Mouse (Mus musculus) limb, embryonic 14.5 days (tissue): ENCODE data around the gene Gfpt1. TPM values are rescaled to one million over a fixed set of nuclear protein-coding genes. Genes with fewer than 3 reads are reported as not detected.
A peak's percentile ranks its signal among the peaks of the same experiment; 100 is the strongest.

Experiments
- ATAC-seq: fragments of 200-750 bp; cut with Nextera tagmentation; 2 replicates; pipeline ENCODE4 v1.8.0; 2017; ENCODE audit warnings: low read depth, moderate number of reproducible peaks, moderate TSS enrichment; ENCODE audit not compliant: low FRiP score
- DNase-seq: peaks from one replicate; pipeline ENCODE4 v3.0.0-alpha.2; 2015; ENCODE audit warnings: low spot score
- H3K27ac ChIP-seq: fragments of 300-500 bp; sonication (generic); replicated peaks from 2 replicates; pipeline ENCODE4 v1.5.1; 2014; ENCODE audit warnings: low read depth, mild to moderate bottlenecking, low read length, moderate library complexity, mixed read lengths
- H3K27me3 ChIP-seq: fragments of 300-500 bp; sonication (generic); 2 replicates; pipeline ENCODE4 v1.6.1; 2014; ENCODE audit warnings: low read length, mixed read lengths; ENCODE audit not compliant: control insufficient read depth, insufficient read depth
- H3K36me3 ChIP-seq: fragments of 300-500 bp; sonication (generic); 2 replicates; pipeline ENCODE4 v1.6.1; 2014; ENCODE audit warnings: mild to moderate bottlenecking, low read length, moderate library complexity, mixed read lengths; ENCODE audit not compliant: control insufficient read depth, insufficient read depth
- H3K4me1 ChIP-seq: fragments of 300-500 bp; sonication (generic); 2 replicates; pipeline ENCODE4 v1.6.1; 2014; ENCODE audit warnings: antibody characterized with exemption, low read length, mixed read lengths; ENCODE audit not compliant: control insufficient read depth, insufficient read depth
- H3K4me2 ChIP-seq: fragments of 300-500 bp; sonication (generic); replicated peaks from 2 replicates; pipeline ENCODE4 v1.6.1; 2014; ENCODE audit warnings: low read depth, mild to moderate bottlenecking, low read length, moderate library complexity; ENCODE audit not compliant: severe bottlenecking
- H3K4me3 ChIP-seq: fragments of 300-500 bp; sonication (generic); replicated peaks from 2 replicates; pipeline ENCODE4 v1.5.1; 2014; ENCODE audit warnings: low read length
- H3K9ac ChIP-seq: fragments of 300-500 bp; sonication (generic); 2 replicates; pipeline ENCODE4 v1.6.1; 2014; ENCODE audit warnings: mild to moderate bottlenecking, low read depth, low read length, moderate library complexity; ENCODE audit not compliant: severe bottlenecking
- H3K9me3 ChIP-seq: fragments of 300-500 bp; sonication (generic); 2 replicates; pipeline ENCODE4 v1.6.1; 2016; ENCODE audit warnings: low read length; ENCODE audit not compliant: control insufficient read depth
- POLR2A ChIP-seq: fragments of 200-500 bp; IDR thresholded peaks from 2 replicates; pipeline ENCODE4 v1.8.0; 2012; ENCODE audit warnings: inconsistent platforms, mild to moderate bottlenecking, moderate library complexity, borderline replicate concordance; ENCODE audit not compliant: insufficient read depth, insufficient read length; ENCODE audit errors: extremely low read depth
- WGBS: fragments of 180-500 bp; shearing (Covaris S2); extraction: QIAGEN DNeasy Blood & Tissue Kit; methylation state at CpG from one replicate; pipeline ENCODE4 v1.1.7; 2014; 5-methylcytosine and 5-hydroxymethylcytosine counted together
- polyA plus RNA-seq, 2 experiments: library from polyadenylated mRNA; depleted of rRNA in 1 of 2; stranded (reverse) in 1 of 2; unstranded in 1 of 2; fragments of >200 nt; fragmentation: Nextera tagmentation in 1 of 2; extraction: Ambion mirVana in 1 of 2; gene quantifications; 2 replicates each; pipeline versions ENCODE4 v1.2.1 to v1.2.3; 2012 to 2014

Gene Gfpt1
- polyA plus RNA-seq (2012; rRNA removed) (35.8 and 37.7 TPM in 2 replicates), polyA plus RNA-seq (2014; fragmentation: Nextera tagmentation; extraction: Ambion mirVana) (21.5 and 22.7 TPM in 2 replicates)

- Histone ChIP-seq H3K9me3 (no peaks in the 10 kb centered on the region), H3K36me3 (peaks cover 3% of the 10 kb centered on the region; the same call in 1 of the 2 replicates), H3K4me3 (peak within 1 kb of the TSS; percentile 98), H3K4me1 (peaks cover 15% of the 10 kb centered on the region), H3K27ac (peak within 1 kb of the TSS; percentile 100), H3K9ac (peak within 1 kb of the TSS; percentile 93), H3K27me3 (no peaks in the 10 kb centered on the region), H3K4me2 (peak within 1 kb of the TSS; percentile 66)
- DNase-seq (peak; percentile 95), ATAC-seq (peak; percentile 96)
- under 1% methylated on average over 57 of the region's 68 CpGs for WGBS
- TF ChIP-seq POLR2A = peak; percentile 84; the same call in 1 of the 2 replicates
Measured at GRCm38 (mm10) chr6:87042337-87043130, at the start of gene Gfpt1. Gene Gfpt1 (plus strand): TSS chr6:87042846.

GRCm38 (mm10) chr6:86994254-86994653 is 48.4 kb upstream of the Gfpt1 start:
- DNase-seq (no peak), ATAC-seq (no peak)
- H3K36me3 ChIP-seq = peaks cover 36% of the 10 kb centered on the region
- H3K9ac ChIP-seq = no peak overlapping the region
- H3K27ac ChIP-seq = no peak overlapping the region
- H3K9me3 ChIP-seq = no peaks in the 10 kb centered on the region
- H3K4me1 ChIP-seq = no peaks in the 10 kb centered on the region
- no peak for TF ChIP-seq POLR2A
- no peak overlapping the region for H3K4me2 ChIP-seq
- H3K27me3 ChIP-seq = no peaks in the 10 kb centered on the region
- no peak overlapping the region for H3K4me3 ChIP-seq
- 91% methylated on average over 4 of the region's 4 CpGs for WGBS

GRCm38 (mm10) chr6:86996629-86997307 is 45.9 kb upstream of the Gfpt1 start:
- no peak overlapping the region for H3K4me3 ChIP-seq
- no peak for ATAC-seq
- H3K4me2 ChIP-seq = no peak overlapping the region
- DNase-seq = no peak
- TF ChIP-seq POLR2A = no peak
- H3K4me1 ChIP-seq = no peaks in the 10 kb centered on the region
- H3K27ac ChIP-seq = no peak overlapping the region
- H3K36me3 ChIP-seq = peaks cover 33% of the 10 kb centered on the region
- H3K27me3 ChIP-seq = no peaks in the 10 kb centered on the region
- no peaks in the 10 kb centered on the region for H3K9me3 ChIP-seq
- no peak overlapping the region for H3K9ac ChIP-seq
- WGBS = 84% methylated on average over 5 of the region's 5 CpGs

- no peak overlapping the region for H3K4me3 ChIP-seq
- no peak for ATAC-seq
- H3K36me3 ChIP-seq = peaks cover 29% of the 10 kb centered on the region
- H3K4me2 ChIP-seq = no peak overlapping the region
- no peaks in the 10 kb centered on the region for H3K27me3 ChIP-seq
- DNase-seq = no peak
- H3K27ac ChIP-seq = no peak overlapping the region
- no peaks in the 10 kb centered on the region for H3K4me1 ChIP-seq
- no peak overlapping the region for H3K9ac ChIP-seq
- H3K9me3 ChIP-seq = no peaks in the 10 kb centered on the region
- no peak for TF ChIP-seq POLR2A
- whole genome bisulfite sequencing = 93% methylated on average over 6 of the region's 6 CpGs
Measured at GRCm38 (mm10) chr6:86997360-86997759, 45.3 kb upstream of the Gfpt1 start.

DNA sequence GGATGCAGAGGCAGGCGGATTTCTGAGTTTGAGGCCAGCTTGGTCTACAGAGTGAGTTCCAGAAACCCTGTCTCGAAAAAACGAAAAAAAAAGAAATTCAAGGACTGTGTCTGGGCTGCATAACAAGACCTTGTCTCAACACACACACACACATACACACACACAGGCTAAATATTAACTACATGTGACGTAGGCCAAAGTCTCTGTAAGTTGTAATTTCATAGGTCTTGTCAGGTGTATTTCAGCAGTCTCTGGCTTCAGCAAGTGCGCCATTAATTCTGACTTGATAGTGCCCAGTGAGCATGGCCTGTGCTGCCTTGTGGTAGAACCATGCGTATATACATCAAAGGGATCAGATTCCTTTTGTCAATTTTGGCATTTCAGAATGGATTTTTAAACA is 40.7 kb upstream of the Gfpt1 start:
- ATAC-seq (no peak), DNase-seq (no peak)
- Histone ChIP-seq H3K4me1 (no peaks in the 10 kb centered on the region), H3K4me3 (no peak overlapping the region), H3K27ac (0 out of 2 replicates have a peak overlapping the region, but pooled peaks have one; percentile 21), H3K9me3 (no peaks in the 10 kb centered on the region), H3K27me3 (no peaks in the 10 kb centered on the region), H3K9ac (no peak overlapping the region), H3K36me3 (peaks cover 20% of the 10 kb centered on the region), H3K4me2 (no peak overlapping the region)
- 92% methylated on average over 6 of the region's 6 CpGs for WGBS
- no peak for TF ChIP-seq POLR2A
